Mouse (Mus musculus): Measurements from ENCODE around the gene Poc1b. TPM values are rescaled to one million over a fixed set of nuclear protein-coding genes. Genes with fewer than 3 reads are reported as not detected.

Poc1b gene
- polyA plus RNA-seq, 1 experiment from 2014 or later = 6.7 TPM

GRCm38 (mm10) chr10:99089906-99090305 lies 16.9 kb upstream of the Poc1b start:
- H3K36me3 ChIP-seq (ENCODE audit: control insufficient read depth, insufficient read depth, low read length) = no peaks in the 10 kb centered on the region
- DNase-seq (ENCODE audit: low spot score) (no peak), ATAC-seq (ENCODE audit: low FRiP score, low TSS enrichment) (no peak)
- no peaks in the 10 kb centered on the region for H3K27me3 ChIP-seq (ENCODE audit: control insufficient read depth, insufficient read depth, low read length)
- H3K4me2 ChIP-seq (replicated peaks; ENCODE audit: low read depth) = no peak overlapping the region
- no peak for TF ChIP-seq EP300 (optimal IDR thresholded peaks at IDR 0.05)
- no peak for TF ChIP-seq CTCF (IDR thresholded peaks at IDR 0.05; ENCODE audit: low read depth)
- no peak overlapping the region for H3K4me3 ChIP-seq (ENCODE audit: low read depth, low read length)
- no peaks in the 10 kb centered on the region for H3K9me3 ChIP-seq (ENCODE audit: control insufficient read depth, low read length)
- no peak overlapping the region for H3K27ac ChIP-seq (replicated peaks)
- no peak overlapping the region for H3K9ac ChIP-seq (ENCODE audit: low read length)
- no peaks in the 10 kb centered on the region for H3K4me1 ChIP-seq (replicated peaks; ENCODE audit: control insufficient read depth, insufficient read depth)
- WGBS = 71% methylated on average over 6 of the region's 6 CpGs

GRCm38 (mm10) chr10:99093364-99093763 lies 13.5 kb upstream of the Poc1b start:
- ATAC-seq (ENCODE audit: low FRiP score, low TSS enrichment) (no peak), DNase-seq (ENCODE audit: low spot score) (no peak)
- no peaks in the 10 kb centered on the region for H3K4me1 ChIP-seq (replicated peaks; ENCODE audit: control insufficient read depth, insufficient read depth)
- no peak overlapping the region for H3K4me2 ChIP-seq (replicated peaks; ENCODE audit: low read depth)
- no peaks in the 10 kb centered on the region for H3K9me3 ChIP-seq (ENCODE audit: control insufficient read depth, low read length)
- TF ChIP-seq CTCF (IDR thresholded peaks at IDR 0.05; ENCODE audit: low read depth) (no peak), EP300 (optimal IDR thresholded peaks at IDR 0.05) (no peak)
- no peak overlapping the region for H3K27ac ChIP-seq (replicated peaks)
- no peak overlapping the region for H3K4me3 ChIP-seq (ENCODE audit: low read depth, low read length)
- WGBS = 73% methylated on average over 2 of the region's 2 CpGs
- H3K27me3 ChIP-seq (ENCODE audit: control insufficient read depth, insufficient read depth, low read length) = no peaks in the 10 kb centered on the region
- no peak overlapping the region for H3K9ac ChIP-seq (ENCODE audit: low read length)
- no peaks in the 10 kb centered on the region for H3K36me3 ChIP-seq (ENCODE audit: control insufficient read depth, insufficient read depth, low read length)

- 86% methylated on average over 2 of the region's 2 CpGs for WGBS
- H3K9me3 ChIP-seq (ENCODE audit: control insufficient read depth, low read length) = no peaks in the 10 kb centered on the region
- H3K36me3 ChIP-seq (ENCODE audit: control insufficient read depth, insufficient read depth, low read length) = no peaks in the 10 kb centered on the region
- no peak overlapping the region for H3K27ac ChIP-seq (replicated peaks)
- no peaks in the 10 kb centered on the region for H3K27me3 ChIP-seq (ENCODE audit: control insufficient read depth, insufficient read depth, low read length)
- no peak overlapping the region for H3K4me3 ChIP-seq (ENCODE audit: low read depth, low read length)
- no peak for DNase-seq (ENCODE audit: low spot score)
- H3K4me2 ChIP-seq (replicated peaks; ENCODE audit: low read depth) = no peak overlapping the region
- H3K9ac ChIP-seq (ENCODE audit: low read length) = no peak overlapping the region
- no peak for ATAC-seq (ENCODE audit: low FRiP score, low TSS enrichment)
- H3K4me1 ChIP-seq (replicated peaks; ENCODE audit: control insufficient read depth, insufficient read depth) = no peaks in the 10 kb centered on the region
- TF ChIP-seq EP300 (optimal IDR thresholded peaks at IDR 0.05) (no peak), CTCF (IDR thresholded peaks at IDR 0.05; ENCODE audit: low read depth) (no peak)
Measured at GRCm38 (mm10) chr10:99095114-99095513, 11.7 kb upstream of the Poc1b start.

GRCm38 (mm10) chr10:99097374-99097773 lies 9.5 kb upstream of the Poc1b start:
- ATAC-seq (ENCODE audit: low FRiP score, low TSS enrichment) = 0 out of 2 replicates have a peak, but pooled peaks have one; percentile 12
- no peak overlapping the region for H3K27ac ChIP-seq (replicated peaks)

GRCm38 (mm10) chr10:99105522-99105921 lies 1.3 kb upstream of the Poc1b start:
- TF ChIP-seq EP300 (optimal IDR thresholded peaks at IDR 0.05) (no peak), CTCF (IDR thresholded peaks at IDR 0.05; ENCODE audit: low read depth) (no peak)
- 78% methylated on average over 3 of the region's 3 CpGs for WGBS
- Histone ChIP-seq H3K36me3 (ENCODE audit: control insufficient read depth, insufficient read depth, low read length) (no peaks in the 10 kb centered on the region; the same call in 1 of the 2 replicates), H3K27ac (replicated peaks) (no peak overlapping the region), H3K4me3 (ENCODE audit: low read depth, low read length) (no peak overlapping the region), H3K4me1 (replicated peaks; ENCODE audit: control insufficient read depth, insufficient read depth) (0 out of 2 replicates have a peak, but pooled peaks cover 3% of the 10 kb centered on the region), H3K4me2 (replicated peaks; ENCODE audit: low read depth) (no peak overlapping the region; the same call in 1 of the 2 replicates), H3K9ac (ENCODE audit: low read length) (no peak overlapping the region), H3K9me3 (ENCODE audit: control insufficient read depth, low read length) (no peaks in the 10 kb centered on the region), H3K27me3 (ENCODE audit: control insufficient read depth, insufficient read depth, low read length) (no peaks in the 10 kb centered on the region)
- DNase-seq (ENCODE audit: low spot score) (no peak), ATAC-seq (ENCODE audit: low FRiP score, low TSS enrichment) (no peak)

More at GRCm38 (mm10) chr10:99097374-99097773, 9.5 kb upstream of the Poc1b start:
- Histone ChIP-seq H3K9me3 (ENCODE audit: control insufficient read depth, low read length) (no peaks in the 10 kb centered on the region), H3K4me2 (replicated peaks; ENCODE audit: low read depth) (no peak overlapping the region), H3K4me1 (replicated peaks; ENCODE audit: control insufficient read depth, insufficient read depth) (no peaks in the 10 kb centered on the region), H3K9ac (ENCODE audit: low read length) (no peak overlapping the region), H3K4me3 (ENCODE audit: low read depth, low read length) (no peak overlapping the region), H3K27me3 (ENCODE audit: control insufficient read depth, insufficient read depth, low read length) (no peaks in the 10 kb centered on the region), H3K36me3 (ENCODE audit: control insufficient read depth, insufficient read depth, low read length) (no peaks in the 10 kb centered on the region)
- 69% methylated on average over 10 of the region's 10 CpGs for WGBS
- peak; percentile 80 for TF ChIP-seq CTCF (IDR thresholded peaks at IDR 0.05; ENCODE audit: low read depth)
- no peak for TF ChIP-seq EP300 (optimal IDR thresholded peaks at IDR 0.05)
- DNase-seq (ENCODE audit: low spot score) = peak; percentile 32

- Histone ChIP-seq H3K36me3 (ENCODE audit: control insufficient read depth, insufficient read depth, low read length) (no peaks in the 10 kb centered on the region; the same call in 1 of the 2 replicates), H3K4me1 (replicated peaks; ENCODE audit: control insufficient read depth, insufficient read depth) (0 out of 2 replicates have a peak, but pooled peaks cover 3% of the 10 kb centered on the region), H3K9me3 (ENCODE audit: control insufficient read depth, low read length) (no peaks in the 10 kb centered on the region), H3K4me3 (ENCODE audit: low read depth, low read length) (peak overlapping the region; percentile 93), H3K27ac (replicated peaks) (no peak overlapping the region; the same call in 1 of the 2 replicates), H3K27me3 (ENCODE audit: control insufficient read depth, insufficient read depth, low read length) (no peaks in the 10 kb centered on the region), H3K4me2 (replicated peaks; ENCODE audit: low read depth) (peak overlapping the region; percentile 70), H3K9ac (ENCODE audit: low read length) (peak overlapping the region; percentile 84)
- TF ChIP-seq EP300 (optimal IDR thresholded peaks at IDR 0.05) = no peak
- TF ChIP-seq CTCF (IDR thresholded peaks at IDR 0.05; ENCODE audit: low read depth) = no peak
- ATAC-seq (ENCODE audit: low FRiP score, low TSS enrichment) (no peak), DNase-seq (ENCODE audit: low spot score) (no peak)
- WGBS = 32% methylated on average over 8 of the region's 8 CpGs
Measured at GRCm38 (mm10) chr10:99106311-99106702, 529 bp upstream of the Poc1b start.
